Mouse (Mus musculus): ENCODE measurements around the gene Mmp23.

DNA sequence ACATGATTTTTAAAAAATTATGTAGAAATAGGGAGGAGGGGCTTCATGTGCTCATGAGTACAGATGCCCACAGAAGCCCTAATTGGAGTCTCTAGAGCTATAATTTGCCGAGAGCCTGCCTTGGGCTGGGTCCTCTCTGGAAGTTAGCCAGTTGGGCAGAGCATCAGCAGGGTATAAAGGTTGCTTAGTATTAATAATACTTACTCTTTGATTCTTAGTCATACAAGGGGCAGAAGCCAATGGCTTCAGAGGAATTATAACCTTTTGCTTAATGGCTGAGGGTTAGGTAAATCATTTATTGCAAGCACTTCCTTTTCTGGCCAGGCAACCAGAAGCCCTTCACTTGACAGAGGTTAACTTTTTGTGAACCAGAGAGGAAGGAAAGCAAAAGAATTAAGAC is 9.7 kb downstream of the Mmp23 start:
- TF ChIP-seq POLR2A (IDR thresholded peaks at IDR 0.05; ENCODE audit: insufficient read depth, low read length) (no peak), CTCF (IDR thresholded peaks at IDR 0.05; ENCODE audit: low read depth, low read length) (no peak), EP300 (IDR thresholded peaks at IDR 0.05; ENCODE audit: insufficient read depth, low read depth, low read length) (no peak)
